Mouse (Mus musculus) neural tube, embryonic 13.5 days (tissue): Measurements from ENCODE around the gene Fam214a. TPM values are rescaled to one million over a fixed set of nuclear protein-coding genes. Genes with fewer than 3 reads are reported as not detected.
A peak's percentile ranks its signal among the peaks of the same experiment; 100 is the strongest.

Source experiments
- ATAC-seq: fragments of 200-750 bp; cut with Nextera tagmentation; 2 replicates; pipeline ENCODE4 v1.8.0; 2017; ENCODE audit warnings: low read depth, mild to moderate bottlenecking, moderate TSS enrichment, moderate library complexity
- H3K27ac ChIP-seq: fragments of 300-500 bp; sonication (generic); replicated peaks from 2 replicates; pipeline ENCODE4 v1.5.1; 2015; ENCODE audit warnings: moderate library complexity, mild to moderate bottlenecking, inconsistent platforms
- H3K27me3 ChIP-seq: fragments of 300-500 bp; sonication (generic); 2 replicates; pipeline ENCODE4 v1.6.1; 2015; ENCODE audit warnings: mild to moderate bottlenecking, inconsistent platforms
- H3K36me3 ChIP-seq: fragments of 300-500 bp; sonication (generic); 2 replicates; pipeline ENCODE4 v1.6.1; 2015; ENCODE audit warnings: mild to moderate bottlenecking, inconsistent platforms
- H3K4me1 ChIP-seq: fragments of 300-500 bp; sonication (generic); replicated peaks from 2 replicates; pipeline ENCODE4 v1.6.1; 2015; ENCODE audit warnings: inconsistent platforms
- H3K4me2 ChIP-seq: fragments of 300-500 bp; sonication (generic); 2 replicates; pipeline ENCODE4 v1.6.1; 2015; ENCODE audit warnings: inconsistent platforms, mild to moderate bottlenecking, moderate library complexity
- H3K4me3 ChIP-seq: fragments of 300-500 bp; sonication (generic); 2 replicates; pipeline ENCODE4 v1.5.1; 2015; ENCODE audit warnings: mild to moderate bottlenecking, inconsistent platforms
- H3K9ac ChIP-seq: fragments of 300-500 bp; sonication (generic); 2 replicates; pipeline ENCODE4 v1.6.1; 2015; ENCODE audit warnings: moderate library complexity, mild to moderate bottlenecking, inconsistent platforms
- H3K9me3 ChIP-seq: fragments of 300-500 bp; sonication (generic); 2 replicates; pipeline ENCODE4 v1.6.1; 2016; ENCODE audit warnings: inconsistent platforms
- WGBS: fragments of 180-500 bp; shearing (Covaris S2); methylation state at CpG from one replicate; pipeline ENCODE4 v1.1.7; 2015; 5-methylcytosine and 5-hydroxymethylcytosine counted together
- polyA plus RNA-seq: library from polyadenylated mRNA; unstranded; fragments of >200 nt; fragmentation: Nextera tagmentation; extraction: Ambion mirVana; gene quantifications from 2 replicates; pipeline ENCODE4 v1.2.1, GENCODE M21; 2015

The Fam214a gene
- polyA plus RNA-seq, 1 experiment from 2014 or later: 24.8 TPM

- Histone ChIP-seq H3K4me1 (peaks cover 19% of the 10 kb centered on the region), H3K27ac (no peak overlapping the region), H3K36me3 (no peaks in the 10 kb centered on the region), H3K27me3 (no peaks in the 10 kb centered on the region), H3K9ac (no peak overlapping the region), H3K9me3 (no peaks in the 10 kb centered on the region), H3K4me2 (no peak overlapping the region), H3K4me3 (no peak overlapping the region)
- ATAC-seq: no peak
- 87% methylated on average over 2 of the region's 2 CpGs for WGBS
Observed at GRCm38 (mm10) chr9:75040566-75040965, 87.9 kb downstream of the Fam214a start.

GRCm38 (mm10) chr9:75041840-75042525, 89.3 kb downstream of the Fam214a start:
- WGBS: 92% methylated on average over 2 of the region's 2 CpGs
- Histone ChIP-seq H3K4me1 (peaks cover 19% of the 10 kb centered on the region), H3K9ac (no peak overlapping the region), H3K27ac (no peak overlapping the region), H3K27me3 (no peaks in the 10 kb centered on the region), H3K36me3 (peaks cover 5% of the 10 kb centered on the region; the same call in 1 of the 2 replicates), H3K4me2 (no peak overlapping the region), H3K4me3 (no peak overlapping the region), H3K9me3 (no peaks in the 10 kb centered on the region)
- ATAC-seq: no peak

- Histone ChIP-seq H3K4me3 (no peak overlapping the region), H3K27ac (no peak overlapping the region), H3K9me3 (no peaks in the 10 kb centered on the region), H3K36me3 (peaks cover 5% of the 10 kb centered on the region; the same call in 1 of the 2 replicates), H3K27me3 (no peaks in the 10 kb centered on the region), H3K9ac (no peak overlapping the region), H3K4me2 (no peak overlapping the region), H3K4me1 (peaks cover 17% of the 10 kb centered on the region)
- WGBS: 93% methylated on average over 2 of the region's 2 CpGs
- ATAC-seq: no peak
Observed at GRCm38 (mm10) chr9:75043191-75043590, 90.5 kb downstream of the Fam214a start.

- Histone ChIP-seq H3K4me3 (no peak overlapping the region), H3K36me3 (peaks cover 5% of the 10 kb centered on the region; the same call in 1 of the 2 replicates), H3K27me3 (no peaks in the 10 kb centered on the region), H3K9me3 (no peaks in the 10 kb centered on the region), H3K9ac (no peak overlapping the region), H3K4me2 (no peak overlapping the region), H3K27ac (no peak overlapping the region), H3K4me1 (no peaks in the 10 kb centered on the region)
- no peak for ATAC-seq
Observed at GRCm38 (mm10) chr9:75047079-75047478, 94.4 kb downstream of the Fam214a start.

GRCm38 (mm10) chr9:75049100-75049499, 96.4 kb downstream of the Fam214a start:
- no peak overlapping the region for H3K4me3 ChIP-seq
- H3K27me3 ChIP-seq: no peaks in the 10 kb centered on the region
- H3K9ac ChIP-seq: no peak overlapping the region
- WGBS: 78% methylated on average over 3 of the region's 3 CpGs
- H3K36me3 ChIP-seq: peaks cover 5% of the 10 kb centered on the region; the same call in 1 of the 2 replicates
- H3K27ac ChIP-seq: no peak overlapping the region
- no peaks in the 10 kb centered on the region for H3K9me3 ChIP-seq
- no peaks in the 10 kb centered on the region for H3K4me1 ChIP-seq
- ATAC-seq: no peak
- no peak overlapping the region for H3K4me2 ChIP-seq

- ATAC-seq: no peak
- H3K4me1 ChIP-seq: no peaks in the 10 kb centered on the region
- H3K9ac ChIP-seq: no peak overlapping the region
- H3K9me3 ChIP-seq: no peaks in the 10 kb centered on the region
- H3K36me3 ChIP-seq: peaks cover 8% of the 10 kb centered on the region; the same call in 1 of the 2 replicates
- H3K27ac ChIP-seq: no peak overlapping the region
- no peak overlapping the region for H3K4me2 ChIP-seq
- WGBS: 28% methylated on average over 3 of the region's 3 CpGs
- no peaks in the 10 kb centered on the region for H3K27me3 ChIP-seq
- no peak overlapping the region for H3K4me3 ChIP-seq
Observed at GRCm38 (mm10) chr9:75050003-75050402, 97.3 kb downstream of the Fam214a start.

- H3K4me2 ChIP-seq: no peak overlapping the region
- WGBS: 91% methylated on average over 4 of the region's 4 CpGs
- no peak overlapping the region for H3K9ac ChIP-seq
- no peak overlapping the region for H3K4me3 ChIP-seq
- no peak for ATAC-seq
- no peaks in the 10 kb centered on the region for H3K27me3 ChIP-seq
- no peak overlapping the region for H3K27ac ChIP-seq
- peaks cover 11% of the 10 kb centered on the region for H3K36me3 ChIP-seq
- no peaks in the 10 kb centered on the region for H3K9me3 ChIP-seq
- no peaks in the 10 kb centered on the region for H3K4me1 ChIP-seq
Observed at GRCm38 (mm10) chr9:75051841-75052240, 99.2 kb downstream of the Fam214a start.

- Histone ChIP-seq H3K9me3 (no peaks in the 10 kb centered on the region), H3K4me1 (no peaks in the 10 kb centered on the region), H3K27ac (no peak overlapping the region), H3K4me2 (no peak overlapping the region), H3K4me3 (no peak overlapping the region), H3K9ac (no peak overlapping the region), H3K27me3 (no peaks in the 10 kb centered on the region), H3K36me3 (peaks cover 38% of the 10 kb centered on the region)
- WGBS: 95% methylated on average over 5 of the region's 5 CpGs
- ATAC-seq: no peak
Observed at GRCm38 (mm10) chr9:75055046-75055445, 102.4 kb downstream of the Fam214a start.

GRCm38 (mm10) chr9:75064678-75065331, 112.1 kb downstream of the Fam214a start:
- H3K36me3 ChIP-seq: peaks cover 2% of the 10 kb centered on the region; the same call in 1 of the 2 replicates
- no peaks in the 10 kb centered on the region for H3K9me3 ChIP-seq
- no peaks in the 10 kb centered on the region for H3K27me3 ChIP-seq
- no peaks in the 10 kb centered on the region for H3K4me1 ChIP-seq
- 72% methylated on average over 9 of the region's 9 CpGs for WGBS
- no peak overlapping the region for H3K9ac ChIP-seq
- H3K27ac ChIP-seq: no peak overlapping the region
- no peak overlapping the region for H3K4me2 ChIP-seq
- no peak overlapping the region for H3K4me3 ChIP-seq
- no peak for ATAC-seq

- Histone ChIP-seq H3K27me3 (no peaks in the 10 kb centered on the region), H3K9ac (peak within 1 kb of the TSS; percentile 97), H3K4me2 (peak within 1 kb of the TSS; percentile 62), H3K27ac (peak within 1 kb of the TSS; percentile 96), H3K9me3 (no peaks in the 10 kb centered on the region), H3K4me3 (peak within 1 kb of the TSS; percentile 88), H3K4me1 (peaks cover 30% of the 10 kb centered on the region), H3K36me3 (no peaks in the 10 kb centered on the region)
- WGBS: 22% methylated on average over 23 of the region's 23 CpGs
- peak; percentile 79 for ATAC-seq
Observed at GRCm38 (mm10) chr9:75070457-75071028, 117.9 kb downstream of the Fam214a start, which contains the start of gene Myo5a. Gene Myo5a (plus strand): TSS chr9:75071015.

GRCm38 (mm10) chr9:75071029-75071705, 118.5 kb downstream of the Fam214a start:
- H3K27me3 ChIP-seq: no peaks in the 10 kb centered on the region
- 0% methylated on average over 50 of the region's 92 CpGs for WGBS
- H3K9me3 ChIP-seq: no peaks in the 10 kb centered on the region
- H3K4me3 ChIP-seq: peak overlapping the region; percentile 88
- H3K27ac ChIP-seq: peak overlapping the region; percentile 96
- H3K9ac ChIP-seq: peak overlapping the region; percentile 97
- H3K4me2 ChIP-seq: peak overlapping the region; percentile 62
- peaks cover 30% of the 10 kb centered on the region for H3K4me1 ChIP-seq
- peak; percentile 96 for ATAC-seq
- no peaks in the 10 kb centered on the region for H3K36me3 ChIP-seq

- WGBS: under 1% methylated on average over 29 of the region's 29 CpGs
- Histone ChIP-seq H3K36me3 (no peaks in the 10 kb centered on the region), H3K4me1 (peaks cover 32% of the 10 kb centered on the region), H3K27me3 (no peaks in the 10 kb centered on the region), H3K9me3 (no peaks in the 10 kb centered on the region), H3K9ac (peak overlapping the region; percentile 97), H3K27ac (peak overlapping the region; percentile 96), H3K4me2 (peak overlapping the region; percentile 62), H3K4me3 (peak overlapping the region; percentile 88)
- ATAC-seq: peak; percentile 35
Observed at GRCm38 (mm10) chr9:75071706-75072192, 119.1 kb downstream of the Fam214a start.
